Mouse (Mus musculus) colon, adult 2 months (tissue): ENCODE results near the gene Tnp2. TPM values are rescaled to one million over a fixed set of nuclear protein-coding genes. Genes with fewer than 3 reads are reported as not detected.

Experiments used
- polyA plus RNA-seq: library from polyadenylated mRNA; depleted of rRNA; stranded (reverse); fragments of >200 nt; gene quantifications from 2 replicates; pipeline ENCODE4 v1.2.3, GENCODE M21; 2012; rRNA removed

Tnp2 gene
- polyA plus RNA-seq: not detected in 2 replicates

DNA sequence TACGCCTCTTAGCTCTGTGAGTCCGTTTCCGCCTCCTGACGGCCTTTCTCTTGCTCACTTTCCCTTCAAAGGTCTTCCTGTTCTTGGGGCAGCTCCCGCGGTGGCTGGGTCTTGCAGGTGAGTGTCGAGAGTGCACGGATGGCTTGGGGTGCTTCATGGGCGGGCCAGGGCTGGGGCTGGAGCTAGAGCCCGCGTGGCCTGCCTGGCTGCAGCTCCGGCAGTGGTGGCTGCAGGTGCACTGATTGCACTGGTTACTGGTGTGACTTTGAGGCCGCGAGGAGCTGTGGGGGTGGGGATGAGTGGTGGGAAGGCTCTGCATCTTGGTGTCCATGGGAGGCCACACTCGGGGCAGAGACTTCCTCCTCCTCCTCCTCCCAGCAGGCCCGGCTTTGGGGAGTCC, at the start of gene Tnp2:
Gene Tnp2, minus strand, starts transcription at position 390 of the 400 bp plus-strand sequence.

DNA sequence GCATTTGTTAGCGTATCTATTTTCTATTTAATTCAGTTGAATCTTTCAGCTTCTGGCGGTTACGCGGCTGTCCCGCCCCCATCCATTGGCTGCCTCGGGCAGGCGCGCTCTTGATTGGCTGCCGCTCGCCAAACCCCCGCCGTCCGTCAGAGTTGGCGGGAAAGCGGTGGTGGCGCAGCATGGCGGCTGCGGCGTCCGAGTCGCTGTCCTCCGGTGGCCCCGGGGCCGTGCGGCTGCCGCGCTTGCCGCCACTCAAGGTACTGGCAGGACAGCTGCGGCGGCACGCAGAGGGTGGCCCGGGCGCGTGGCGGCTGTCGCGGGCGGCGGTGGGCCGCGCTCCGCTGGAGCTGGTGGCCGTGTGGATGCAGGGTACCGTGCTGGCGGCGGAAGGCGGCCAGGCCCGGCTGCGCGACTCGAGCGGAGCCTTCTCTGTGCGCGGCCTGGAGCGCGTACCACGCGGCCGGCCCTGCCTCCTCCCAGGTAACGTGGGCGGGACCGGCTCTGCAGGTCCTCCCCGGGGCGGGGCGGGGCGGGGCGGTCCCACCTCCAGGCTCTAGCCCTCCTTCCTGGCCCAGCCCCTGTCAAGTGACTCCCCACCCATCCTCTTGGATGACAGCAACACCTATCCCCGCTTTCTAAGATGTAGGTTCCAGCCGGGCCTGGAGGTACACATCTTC, 46.6 kb upstream of the Tnp2 start, which contains the start of gene Rmi2:
Gene Rmi2, plus strand, starts transcription at position 149 of the 677 bp plus-strand sequence.

DNA sequence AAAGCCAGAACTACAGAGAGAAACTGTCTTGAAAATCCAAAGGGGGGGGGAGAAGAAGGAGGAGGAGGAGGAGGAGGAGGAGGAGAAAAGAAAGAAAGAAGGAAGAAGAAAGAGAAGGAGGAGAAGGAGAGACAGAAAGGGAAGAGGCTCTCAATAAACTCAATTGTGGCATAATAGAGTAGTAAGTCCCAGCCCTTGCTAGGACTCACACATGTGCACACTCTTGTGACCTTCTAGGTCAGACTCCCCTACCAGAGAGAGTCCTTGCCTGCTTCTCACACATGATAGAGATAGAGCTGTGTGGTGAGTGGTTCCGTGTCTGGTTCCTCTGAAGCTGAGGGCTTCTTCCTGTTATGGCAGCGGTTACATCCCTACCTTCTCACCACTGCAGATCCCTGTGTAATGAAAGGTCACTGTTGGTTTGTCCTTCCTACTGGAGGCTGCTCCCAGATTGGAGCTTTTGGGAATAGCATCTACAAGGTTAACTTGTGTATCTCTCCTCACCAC, 24.5 kb upstream of the Tnp2 start, which contains the start of gene Gm11172:
Gene Gm11172, plus strand, starts transcription at position 51 of the 507 bp plus-strand sequence.

DNA sequence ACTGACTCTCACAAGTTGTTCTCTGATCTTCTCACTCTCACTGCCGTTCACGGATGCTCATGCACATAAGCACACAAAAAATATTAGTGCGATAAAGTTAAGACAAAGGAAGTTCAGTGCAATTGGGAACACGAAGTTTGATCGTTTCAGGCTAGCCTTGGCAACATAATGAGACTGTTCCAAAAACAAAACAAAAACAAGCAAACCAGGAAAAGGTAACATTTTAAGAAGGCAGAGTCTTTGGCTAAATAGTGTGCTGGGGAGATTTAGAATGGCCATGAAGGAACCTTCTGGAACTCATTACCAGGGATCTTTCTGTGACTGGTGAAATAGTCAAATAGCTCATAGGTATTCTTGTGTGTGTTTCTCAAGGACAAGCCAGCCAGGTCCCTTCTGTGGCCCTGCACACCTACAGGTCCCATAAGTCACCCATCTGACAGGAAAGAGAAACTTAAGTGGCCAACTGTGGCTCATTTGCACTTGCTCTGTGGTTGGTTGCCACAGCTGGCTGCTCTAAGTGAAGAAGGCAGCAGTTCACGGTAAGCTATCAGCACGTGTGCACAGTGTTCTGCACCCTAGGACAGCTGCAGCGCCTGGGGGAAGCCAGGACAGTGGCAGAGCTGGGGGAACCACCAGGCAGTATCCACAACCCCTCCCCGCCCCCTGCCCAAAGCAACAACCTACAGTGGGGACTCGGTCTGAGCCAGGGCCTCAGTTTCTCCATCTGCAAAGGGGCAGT, 17.5 kb upstream of the Tnp2 start, which contains the start of gene Prm1:
Gene Prm1, minus strand, starts transcription at position 51 of the 739 bp plus-strand sequence.

DNA sequence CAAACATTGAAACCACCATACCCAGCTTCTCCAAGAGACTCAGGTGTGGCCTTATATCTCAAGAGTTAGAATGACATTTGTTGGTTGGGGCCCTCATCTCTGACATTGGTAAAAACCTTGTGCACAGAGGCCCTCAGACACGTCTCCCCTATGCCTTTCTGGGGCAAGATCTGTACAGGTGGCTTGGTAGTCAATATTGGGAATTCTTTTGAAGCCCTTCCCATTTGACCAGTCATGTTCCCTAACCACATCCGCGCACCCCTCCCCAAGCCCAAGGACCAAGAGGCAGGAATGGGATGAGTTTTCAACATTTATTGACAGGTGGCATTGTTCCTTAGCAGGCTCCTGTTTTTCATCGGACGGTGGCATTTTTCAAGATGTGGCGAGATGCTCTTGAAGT, 7.6 kb upstream of the Tnp2 start, which contains the start of gene Prm2:
Gene Prm2, minus strand, starts transcription at position 101 of the 400 bp plus-strand sequence.

DNA sequence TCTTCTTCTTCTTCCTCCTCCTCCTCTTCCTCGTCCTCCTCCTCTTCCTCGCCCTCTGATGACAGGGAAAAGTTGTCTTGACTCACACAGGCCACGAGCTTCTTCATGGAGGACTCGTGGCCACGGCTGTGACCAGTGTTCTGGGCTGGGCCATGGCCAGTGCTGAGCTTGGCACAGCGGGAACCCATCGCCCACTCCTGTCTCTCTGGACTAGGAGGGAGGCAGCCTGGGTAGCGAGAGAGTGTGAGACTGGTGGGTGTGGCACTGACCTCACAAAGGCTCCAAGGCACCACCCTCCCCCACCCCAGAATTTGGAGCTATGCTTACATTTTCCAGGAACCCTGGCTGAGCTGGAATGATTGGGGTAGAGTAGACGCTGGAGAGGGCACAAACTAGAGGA, 2.2 kb upstream of the Tnp2 start, which contains the start of gene Prm3:
Gene Prm3, minus strand, starts transcription at position 213 of the 400 bp plus-strand sequence.

DNA sequence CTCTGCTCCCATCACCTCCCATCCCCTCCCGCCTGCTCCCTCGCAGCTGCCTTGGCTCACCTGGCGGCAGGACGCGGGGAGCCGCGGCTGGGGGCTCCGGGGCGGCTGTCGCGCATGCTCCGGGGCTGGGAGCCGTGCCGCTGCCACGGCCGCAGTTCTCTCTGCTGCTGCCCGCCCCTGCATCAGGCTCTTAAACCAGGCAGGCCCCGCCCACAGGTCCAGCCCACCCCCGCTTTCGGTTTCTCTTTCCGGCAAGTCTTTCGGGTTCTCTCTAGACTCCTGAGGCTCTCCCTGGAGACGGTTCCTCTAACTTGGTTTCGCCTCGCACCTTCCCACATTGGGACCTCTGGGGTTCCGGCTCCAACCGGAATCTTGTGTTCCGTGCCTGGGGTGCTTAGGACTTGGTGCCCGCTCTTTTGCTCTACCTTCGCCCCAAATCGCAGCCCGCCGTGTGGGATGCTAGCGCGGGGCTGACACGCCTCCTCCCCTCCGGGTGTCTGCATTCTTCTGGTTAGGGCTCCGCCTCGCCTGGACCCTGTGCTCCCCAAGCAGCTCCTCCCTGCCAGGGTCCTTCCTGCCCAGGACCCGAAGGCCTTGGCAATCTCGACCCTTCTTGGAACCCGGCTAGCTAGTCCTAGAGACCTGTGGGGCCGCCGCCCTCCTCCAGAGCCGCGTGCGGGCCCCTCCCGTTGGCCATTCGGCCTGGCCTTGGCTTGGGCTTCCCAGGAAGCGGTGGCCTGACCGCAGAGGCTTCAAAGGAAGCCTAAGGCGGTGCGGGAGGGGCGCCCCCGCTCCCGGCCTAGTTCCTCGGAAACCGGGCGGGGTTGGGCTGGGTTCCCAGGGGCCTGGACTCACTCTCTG, 2.9 kb downstream of the Tnp2 start, which contains the start of gene Socs1:
Gene Socs1, minus strand, starts transcription at position 166 of the 861 bp plus-strand sequence.

Other genes starting within 250 kb of the Tnp2 start
- 69.4 and 87.4 TPM in 2 replicates for gene Dexi, start 245.6 kb downstream of the Tnp2 start, polyA plus RNA-seq
- 11.7 and 14.5 TPM in 2 replicates for gene Clec16a, start 243.3 kb downstream of the Tnp2 start, polyA plus RNA-seq
- gene Socs1, start 3.1 kb downstream of the Tnp2 start, polyA plus RNA-seq: 11.1 and 12.1 TPM in 2 replicates
- not detected in 2 replicates for gene Prm3, start 2.3 kb upstream of the Tnp2 start, polyA plus RNA-seq
- gene Prm2, start 7.5 kb upstream of the Tnp2 start, polyA plus RNA-seq: 0.22 and 0.36 TPM in 2 replicates
- gene Prm1, start 17.2 kb upstream of the Tnp2 start, polyA plus RNA-seq: not detected in 2 replicates
- gene Gm11172, start 24.3 kb upstream of the Tnp2 start, polyA plus RNA-seq: not detected in 2 replicates
- gene Rmi2, start 46.4 kb upstream of the Tnp2 start, polyA plus RNA-seq: 4.7 and 5.2 TPM in 2 replicates